Mouse (Mus musculus): Measurements from ENCODE around the gene Wwtr1.

Gene Wwtr1

DNA sequence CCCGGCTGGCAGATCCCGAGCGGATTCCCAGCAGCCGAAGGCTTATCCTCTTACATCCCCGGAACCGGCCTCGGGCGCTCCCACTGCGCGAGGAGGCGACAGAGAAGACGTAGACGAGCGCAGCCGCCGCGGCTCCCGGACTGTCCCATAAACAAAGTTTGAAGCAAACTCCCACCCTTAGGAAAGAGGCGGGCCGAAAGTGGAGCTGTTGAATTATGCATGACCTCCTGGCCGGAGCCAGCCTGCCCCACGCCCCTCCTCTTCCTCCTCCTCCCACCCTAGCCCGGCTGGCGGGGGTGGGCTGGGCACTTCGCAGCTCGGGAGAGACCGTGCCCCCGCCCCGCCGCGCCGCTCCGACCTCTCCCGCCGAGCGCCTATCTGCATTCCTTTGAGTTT, at the start of gene Wwtr1:
TSS of gene Wwtr1 (minus strand) at position 251 of the 396 bp plus-strand sequence.
- DNase-seq (ENCODE audit: low read depth, low spot score) = no peak

DNA sequence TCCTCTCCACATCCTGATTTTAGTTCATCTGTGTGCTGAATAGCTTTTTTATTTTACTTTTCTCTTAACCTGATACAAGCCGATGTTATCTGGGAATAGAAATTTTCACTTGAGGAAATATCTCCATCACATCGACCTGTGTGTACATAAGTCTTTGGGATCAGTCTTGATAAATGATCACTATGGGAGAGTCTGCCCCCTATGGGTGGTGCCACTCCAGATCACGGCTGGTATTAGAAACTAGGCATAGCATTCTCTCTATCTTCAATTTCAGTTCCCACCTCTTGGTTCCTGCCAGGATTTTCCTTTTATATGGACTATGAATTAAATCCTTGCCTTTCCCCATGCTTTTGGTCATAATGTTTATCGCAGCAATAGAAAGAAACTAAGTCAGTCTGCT, 44.0 kb upstream of the Wwtr1 start:
- peak; percentile 16 for DNase-seq (ENCODE audit: low read depth, low spot score)

DNA sequence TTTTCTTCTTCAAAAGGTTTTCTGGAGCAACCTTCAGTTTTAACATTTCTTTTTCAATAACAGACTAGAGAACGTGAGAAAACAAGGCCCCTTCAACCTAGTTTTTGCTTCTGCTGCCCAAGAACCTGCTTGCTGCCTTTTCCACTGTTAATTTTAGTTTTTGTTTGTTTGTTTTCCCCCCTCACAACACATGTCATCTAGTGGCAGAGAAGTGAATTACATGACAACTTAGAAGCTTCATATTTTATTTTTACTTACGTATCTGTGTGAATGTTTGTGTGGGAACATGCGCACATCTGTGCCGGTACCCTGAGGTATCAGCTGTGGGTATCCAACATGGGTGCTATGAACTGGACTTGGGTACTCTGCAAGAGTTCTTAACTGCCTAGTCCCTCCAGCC, 39.9 kb upstream of the Wwtr1 start:
- DNase-seq (ENCODE audit: low read depth, low spot score) = no peak

DNA sequence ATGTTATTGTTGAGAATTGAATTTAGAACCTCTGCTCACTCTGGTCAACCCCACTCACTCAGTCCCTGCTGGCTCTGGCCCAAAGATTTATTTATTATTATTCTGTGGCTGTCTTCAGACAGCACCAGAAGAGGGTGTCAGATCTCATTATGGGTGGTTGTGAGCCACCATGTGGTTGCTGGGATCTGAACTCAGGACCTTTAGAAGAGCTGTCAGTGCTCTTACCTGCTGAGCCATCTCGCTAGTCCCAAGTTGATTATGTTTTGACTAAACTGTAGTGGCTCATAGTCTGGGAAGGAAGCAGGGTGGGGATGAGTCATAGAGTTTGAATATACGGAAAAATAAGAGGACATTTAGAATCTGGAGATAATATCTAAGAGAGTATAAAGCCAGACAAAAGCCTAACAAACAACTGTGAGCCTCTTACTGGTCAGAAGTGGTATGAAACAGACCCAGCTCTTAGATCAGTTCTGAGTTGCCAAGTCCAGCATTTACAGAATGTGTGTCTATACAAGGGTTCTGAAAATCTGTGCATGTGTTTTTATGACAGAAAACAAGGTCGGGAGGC, 36.8 kb upstream of the Wwtr1 start:
- DNase-seq (ENCODE audit: low read depth, low spot score) = no peak

DNA sequence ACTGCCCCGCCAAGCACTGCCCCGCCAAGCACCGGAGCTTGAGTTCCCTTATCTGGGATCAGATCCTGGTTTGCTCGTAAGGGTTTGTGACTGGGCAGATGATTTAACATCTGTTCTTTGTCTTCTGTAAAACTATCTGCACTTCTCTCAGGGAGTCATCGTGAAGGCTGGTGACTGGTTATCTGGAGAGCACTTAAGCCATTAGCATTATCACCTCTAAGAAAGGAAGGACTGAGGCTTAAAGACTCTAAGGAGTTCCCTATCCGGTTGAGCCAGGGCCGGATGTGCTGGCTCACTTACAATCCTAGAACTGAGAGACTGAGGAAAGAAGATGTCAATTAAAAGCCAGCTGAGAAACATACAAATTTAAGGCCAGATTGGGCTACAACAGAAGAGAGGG, 36.1 kb upstream of the Wwtr1 start:
- no peak for DNase-seq (ENCODE audit: low read depth, low spot score)

DNA sequence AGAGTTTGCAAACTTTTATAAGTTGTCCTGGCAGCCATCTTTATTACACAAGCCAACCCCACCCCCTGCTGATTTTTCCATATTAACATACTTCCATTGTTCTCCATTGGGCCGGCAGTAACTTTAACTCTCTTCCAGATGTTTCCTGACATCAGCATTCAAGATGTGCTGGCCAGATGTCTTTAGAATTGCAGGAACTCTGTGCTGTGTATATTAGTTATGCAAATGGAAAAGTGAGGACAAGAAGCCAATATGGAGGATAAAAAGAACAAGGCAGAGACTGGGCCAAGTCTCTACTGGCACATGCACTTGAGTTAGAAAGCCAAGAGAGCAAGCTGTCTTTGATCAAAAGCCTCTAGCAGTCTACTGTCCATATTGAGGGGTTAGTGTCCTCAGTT, 28.9 kb upstream of the Wwtr1 start:
- no peak for DNase-seq (ENCODE audit: low read depth, low spot score)

DNA sequence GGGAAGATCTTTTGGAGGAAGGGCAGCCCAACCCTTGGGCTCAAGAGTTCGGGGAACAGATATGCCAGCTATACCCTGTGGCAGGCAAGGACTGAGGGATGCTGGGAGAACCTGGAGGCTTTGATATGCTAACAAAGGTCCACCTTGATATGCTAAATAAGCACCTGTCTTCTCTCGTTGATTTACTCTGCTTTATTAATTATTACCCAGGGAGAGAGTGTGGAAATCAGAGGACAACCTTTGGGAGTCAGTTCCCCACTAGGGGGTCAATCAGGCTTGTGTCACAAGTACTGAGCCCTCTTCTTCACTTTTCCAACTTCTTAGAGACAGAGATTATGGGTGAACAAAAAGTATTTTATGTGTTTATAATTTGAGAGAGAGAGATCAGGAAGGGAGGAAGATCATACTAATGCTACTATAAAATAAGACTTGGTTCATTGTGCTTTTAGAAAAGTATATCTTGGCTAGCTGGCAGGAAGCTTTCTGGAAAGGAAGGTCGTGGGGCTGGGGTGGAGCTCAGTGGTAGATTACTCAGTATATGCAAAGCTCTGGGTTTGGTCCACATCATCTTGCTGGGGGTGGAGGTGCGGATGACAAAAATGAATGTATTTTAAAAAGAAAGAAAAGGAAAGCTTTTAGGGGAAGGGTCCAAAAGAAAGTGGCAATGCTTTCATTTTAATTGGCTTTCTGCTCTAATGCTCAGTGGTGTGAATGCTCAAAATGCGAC, 28.3 kb upstream of the Wwtr1 start:
- no peak for DNase-seq (ENCODE audit: low read depth, low spot score)

DNA sequence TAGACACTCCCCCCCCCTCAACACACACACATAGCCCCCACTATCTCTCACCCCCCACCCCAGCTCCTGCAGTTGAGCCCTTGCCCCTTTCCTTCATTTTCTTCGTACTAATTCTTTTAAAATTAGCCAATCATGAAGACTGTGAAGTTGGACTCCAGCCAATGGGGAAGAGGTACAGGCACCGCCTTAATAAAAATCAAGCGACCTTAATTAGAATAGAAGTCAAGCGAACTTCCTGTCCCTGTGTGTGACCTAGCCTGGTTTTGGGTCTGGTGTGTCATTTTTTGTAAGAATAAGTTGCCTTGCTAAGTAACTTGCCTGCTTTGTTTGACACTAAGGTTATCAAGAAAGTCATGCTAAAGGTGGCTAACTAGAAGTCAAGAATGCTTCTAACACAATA, 26.9 kb upstream of the Wwtr1 start:
- DNase-seq (ENCODE audit: low read depth, low spot score) = no peak

DNA sequence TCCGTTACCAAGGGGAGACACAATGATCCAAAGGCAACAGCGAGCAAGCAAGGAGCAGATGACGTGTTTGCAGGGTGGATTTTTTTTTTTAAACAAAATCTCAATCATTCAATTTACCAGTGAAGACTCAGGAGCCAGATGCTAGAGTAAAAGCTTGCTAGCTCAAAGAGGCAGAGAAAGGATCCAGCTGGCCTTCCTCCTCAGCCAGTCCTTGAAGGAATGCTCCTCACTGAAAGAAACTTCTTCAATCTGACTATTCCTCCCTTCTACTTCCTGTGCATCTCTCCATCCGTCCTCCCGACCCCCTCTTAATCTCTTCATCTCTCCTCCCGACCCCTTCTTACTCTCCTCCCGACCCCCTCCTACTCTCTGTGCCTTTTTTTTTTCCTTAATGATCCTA, 20.9 kb upstream of the Wwtr1 start:
- no peak for DNase-seq (ENCODE audit: low read depth, low spot score)

DNA sequence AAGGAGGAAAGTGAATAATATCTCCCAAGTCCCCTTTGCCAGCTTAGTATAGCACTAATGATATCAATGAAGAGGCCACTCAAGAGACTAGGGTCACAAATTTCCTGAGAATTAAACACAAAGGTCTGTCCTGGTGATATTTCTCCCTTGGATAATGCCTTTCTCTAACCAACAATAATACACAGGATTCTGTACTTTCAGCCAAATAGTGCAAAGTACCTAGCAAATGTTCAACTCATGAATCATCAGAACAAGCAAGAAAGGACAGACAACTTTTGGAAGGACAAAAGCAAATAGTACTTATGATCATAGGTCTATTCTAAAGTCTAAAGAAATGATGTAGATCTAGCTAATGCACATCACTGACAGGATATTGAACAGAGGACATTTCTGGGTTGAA, 19.8 kb upstream of the Wwtr1 start:
- DNase-seq (ENCODE audit: low read depth, low spot score) = no peak

DNA sequence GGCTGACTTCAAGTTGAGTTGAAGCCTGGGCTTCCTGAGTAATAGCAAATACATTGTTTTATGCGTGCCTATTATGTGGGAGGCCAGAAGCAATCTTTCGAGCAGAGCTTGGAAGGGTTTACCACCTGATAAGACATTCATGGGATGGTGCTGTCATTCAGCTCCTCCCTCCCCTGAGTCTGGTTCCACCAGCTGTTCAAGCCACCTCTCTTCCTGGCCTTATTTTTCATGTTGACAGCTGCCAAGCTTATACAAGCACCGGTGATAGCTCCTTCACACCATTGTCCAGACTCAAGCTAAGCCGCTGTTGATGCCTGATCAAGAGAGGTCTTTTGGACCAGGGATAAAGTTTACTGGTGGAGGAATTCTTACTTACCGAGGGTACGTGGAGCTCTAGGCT, 10.3 kb upstream of the Wwtr1 start:
- DNase-seq (ENCODE audit: low read depth, low spot score) = no peak

DNA sequence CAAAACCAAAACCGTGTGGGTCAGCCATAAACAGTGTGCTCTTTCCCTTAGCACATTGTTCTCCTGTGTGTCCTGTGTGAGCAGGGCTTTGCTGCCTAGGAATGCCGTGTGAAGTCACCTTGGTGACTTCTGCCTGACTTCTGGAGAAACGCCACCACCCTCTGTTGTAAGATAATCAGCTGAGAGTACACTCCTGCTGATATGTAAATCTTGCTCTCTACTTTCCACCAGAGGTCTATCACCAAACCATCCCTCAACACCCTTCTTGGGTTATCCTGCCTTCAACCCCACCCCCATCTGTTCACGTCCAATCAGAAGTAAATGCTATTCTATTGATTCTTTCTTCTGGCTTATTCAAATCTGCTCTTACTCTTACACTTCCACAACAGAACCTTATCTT, 7.8 kb upstream of the Wwtr1 start:
- no peak for DNase-seq (ENCODE audit: low read depth, low spot score)

DNA sequence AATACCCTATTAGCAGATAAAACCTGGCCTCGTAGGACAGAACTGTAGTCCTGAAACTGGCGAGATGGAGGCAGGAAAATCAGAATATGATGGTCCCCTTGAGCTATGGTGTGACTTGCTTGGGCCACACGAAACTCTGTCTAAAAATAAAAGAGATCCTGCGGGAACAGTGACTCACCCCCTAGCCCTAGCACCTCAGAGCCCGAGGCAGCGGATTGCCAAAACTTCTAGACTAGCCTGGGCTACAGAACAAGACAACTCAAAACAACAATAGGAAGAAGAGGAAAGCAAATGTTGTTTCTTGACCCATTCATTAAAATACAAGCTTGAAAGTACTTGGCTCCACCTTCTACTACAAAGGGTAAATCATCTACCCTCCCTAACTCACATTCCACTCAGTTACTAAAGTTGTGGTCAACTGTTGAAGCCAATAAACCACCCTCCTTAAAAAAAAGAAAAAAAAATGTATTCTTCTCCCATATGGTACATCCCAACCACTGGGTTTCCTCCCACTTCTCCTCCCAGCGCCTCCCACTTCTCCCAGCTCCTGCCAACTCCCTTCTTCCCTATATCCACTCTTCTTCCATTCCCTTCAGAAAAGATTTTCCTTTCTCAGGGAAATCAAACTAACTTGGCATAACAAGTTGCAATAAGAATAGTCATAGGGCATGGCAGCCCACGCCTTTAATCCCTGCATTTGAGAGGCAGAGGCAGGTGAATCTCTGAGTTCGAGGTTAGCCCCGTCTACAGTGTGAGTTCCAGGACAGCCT, 4.9 kb upstream of the Wwtr1 start:
- DNase-seq (ENCODE audit: low read depth, low spot score) = no peak

DNA sequence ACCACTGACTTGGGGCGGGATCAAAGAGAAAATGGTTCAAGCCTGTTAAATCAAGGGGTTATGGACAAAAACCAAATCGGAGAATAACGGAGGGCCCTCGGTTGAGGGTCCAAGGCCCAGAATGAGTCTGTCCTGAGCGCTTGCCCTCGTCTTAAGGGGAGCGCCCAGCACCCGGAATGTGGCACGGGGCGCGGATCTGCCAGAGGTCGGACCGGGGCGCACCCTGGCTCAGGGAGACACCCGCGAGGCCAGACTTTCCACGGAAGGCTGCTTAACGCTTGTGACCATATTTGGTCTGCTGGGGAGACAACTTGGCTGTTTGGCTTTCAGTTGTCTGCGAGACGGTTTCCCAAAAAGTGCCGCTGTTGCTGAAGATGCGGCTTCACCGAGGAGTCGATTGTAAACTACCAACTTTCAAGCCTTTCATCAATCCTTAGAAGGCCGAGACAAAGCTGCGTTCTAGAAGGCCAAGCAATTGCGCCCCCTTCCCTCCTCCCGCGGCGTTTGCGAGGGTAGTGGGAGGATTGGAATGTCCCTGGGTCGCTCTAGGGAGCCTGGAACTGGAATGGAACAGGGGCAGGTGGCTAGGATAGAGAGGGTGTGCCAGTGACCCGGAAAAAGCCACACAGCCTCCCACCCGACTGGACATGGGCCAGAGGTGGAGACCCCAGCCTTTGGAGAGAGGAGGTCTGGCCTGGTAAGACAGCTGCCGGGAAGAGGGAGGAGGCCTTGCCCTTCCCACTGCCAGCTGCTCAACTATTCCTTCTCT, 530 bp upstream of the Wwtr1 start:
- no peak for DNase-seq (ENCODE audit: low read depth, low spot score)

DNA sequence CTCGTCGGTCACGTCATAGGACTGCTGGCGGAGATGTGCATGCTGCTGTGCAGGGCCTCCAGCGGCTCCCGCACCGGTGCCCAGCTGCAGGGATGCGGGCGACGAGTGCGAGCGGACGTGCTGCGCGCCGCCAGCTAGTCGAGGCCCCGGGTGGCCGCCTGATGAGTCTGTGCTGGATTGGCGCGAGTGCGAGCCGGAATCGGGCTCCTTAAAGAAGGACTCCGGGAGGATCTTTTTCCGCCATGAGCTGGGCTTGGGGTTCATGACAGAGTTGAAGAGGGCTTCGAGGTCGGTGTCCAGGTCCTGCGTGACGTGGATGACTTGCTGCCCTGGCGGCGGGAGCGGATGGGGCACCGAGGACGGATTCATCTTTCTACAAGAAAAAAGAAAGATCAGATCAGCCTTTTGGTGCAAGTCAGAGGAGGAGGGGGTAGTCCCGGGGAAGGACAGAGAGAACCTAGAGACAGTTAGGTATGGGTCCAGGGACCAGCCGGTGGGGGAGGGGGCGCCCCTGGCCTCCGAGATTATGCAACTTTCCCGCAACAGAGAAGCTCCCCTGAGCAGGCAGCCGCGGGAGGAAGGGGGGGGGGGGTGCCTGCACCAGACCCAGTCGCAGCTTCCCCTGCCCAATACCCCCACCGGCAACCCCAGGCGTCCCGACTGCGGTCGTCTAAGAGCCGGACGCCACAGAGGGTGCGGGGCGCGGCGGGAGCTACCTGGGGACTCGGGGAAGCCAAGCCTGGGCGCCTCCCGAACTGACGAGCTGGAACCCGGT, 638 bp downstream of the Wwtr1 start:
- no peak for DNase-seq (ENCODE audit: low read depth, low spot score)

DNA sequence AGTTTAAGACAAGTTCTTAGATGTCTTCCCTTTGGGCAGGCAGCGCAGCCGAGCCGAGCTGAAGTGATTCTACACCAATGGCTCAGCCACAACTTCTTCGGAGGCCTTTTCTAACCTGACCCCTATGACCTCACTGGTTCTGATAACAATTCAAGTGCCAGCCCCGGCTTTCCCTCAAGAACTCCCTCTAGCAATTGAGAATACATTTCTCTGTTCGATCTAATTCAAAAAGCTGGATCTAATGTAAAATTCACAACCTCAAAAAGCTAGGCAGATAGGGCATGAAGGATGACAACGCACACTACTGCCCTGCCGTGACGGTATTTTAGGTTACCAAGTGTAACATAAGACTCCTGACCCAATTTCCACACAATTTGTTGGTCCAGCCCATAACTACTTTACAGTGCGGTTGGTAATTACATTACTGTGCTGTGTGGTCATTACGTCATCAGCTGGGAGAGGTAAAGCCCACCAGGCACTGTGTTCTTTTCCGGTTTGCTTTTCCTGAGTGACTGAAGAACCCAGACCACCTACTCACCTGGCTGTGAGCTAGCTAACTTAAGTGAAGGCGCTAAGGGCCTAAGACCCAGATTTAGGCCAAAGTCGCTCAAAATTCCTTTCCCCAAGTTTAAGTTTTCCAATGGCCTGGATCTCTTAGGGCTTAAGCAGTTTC, 1.7 kb downstream of the Wwtr1 start:
- no peak for DNase-seq (ENCODE audit: low read depth, low spot score)

DNA sequence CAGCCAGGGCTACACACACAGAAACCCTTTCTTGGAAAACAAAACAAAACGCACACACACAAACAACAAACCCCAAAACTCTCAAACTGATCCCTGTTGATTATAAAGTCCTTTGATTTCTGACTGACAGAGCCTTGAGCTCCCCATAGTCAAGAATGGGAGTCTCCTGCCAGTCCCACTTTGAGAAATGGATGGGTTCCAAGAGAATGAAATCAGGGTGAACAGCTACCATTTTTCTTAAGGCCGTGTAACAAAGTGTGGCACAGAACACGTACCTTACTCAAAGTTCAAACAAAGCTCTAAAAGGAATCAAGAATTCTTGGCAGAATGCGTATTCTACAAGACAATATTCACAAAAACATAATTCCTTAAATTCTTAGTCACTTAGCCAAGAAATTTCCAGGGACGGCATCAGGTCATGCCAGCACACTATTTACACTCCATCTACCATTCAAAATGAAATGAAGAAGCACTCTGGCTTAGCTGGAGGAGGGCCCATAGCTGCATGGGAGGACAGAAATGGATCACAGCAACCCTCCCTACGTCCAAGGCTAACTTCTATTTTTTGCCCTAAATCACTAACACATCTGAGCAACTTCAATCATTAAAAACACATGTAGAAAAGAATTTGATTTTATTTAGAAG, 3.3 kb downstream of the Wwtr1 start:
- DNase-seq (ENCODE audit: low read depth, low spot score) = no peak

DNA sequence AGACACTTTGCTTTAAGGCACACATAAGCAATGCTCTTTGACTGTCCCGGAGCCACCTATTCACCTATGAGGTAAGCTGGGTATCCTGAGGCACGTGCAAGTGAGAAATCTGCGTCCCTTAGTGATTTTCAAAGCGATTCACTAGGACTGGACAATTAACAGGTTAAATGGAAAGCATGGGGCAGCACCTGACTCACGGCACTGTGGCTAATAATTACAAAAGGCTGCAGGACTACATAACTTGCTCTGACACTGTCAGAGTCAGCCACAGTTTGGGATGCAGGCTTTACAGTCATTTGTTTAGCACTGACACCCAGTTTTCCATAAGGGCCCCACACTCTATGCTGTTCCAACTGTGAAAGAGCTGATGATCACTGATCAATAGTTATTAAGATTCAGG, 9.1 kb downstream of the Wwtr1 start:
- DNase-seq (ENCODE audit: low read depth, low spot score) = no peak

DNA sequence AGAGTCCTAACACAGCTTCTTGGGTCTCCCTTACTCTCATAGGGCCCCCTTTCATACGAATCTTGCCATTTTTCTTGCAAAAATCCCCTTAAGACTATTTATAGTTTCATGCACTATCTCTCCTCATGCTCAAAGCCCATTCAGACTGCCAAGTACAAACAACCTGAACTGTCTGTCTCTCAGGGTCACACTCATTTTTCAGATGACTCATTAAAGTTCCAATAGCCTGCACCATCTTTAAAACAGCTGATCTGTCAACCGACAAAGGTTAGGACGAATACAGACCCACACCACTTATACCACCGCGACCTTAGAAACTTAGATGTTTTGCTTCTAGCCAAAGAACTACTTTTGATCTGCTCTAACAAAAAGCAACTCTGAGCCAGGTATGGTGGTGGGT, 12.1 kb downstream of the Wwtr1 start:
- DNase-seq (ENCODE audit: low read depth, low spot score) = no peak

DNA sequence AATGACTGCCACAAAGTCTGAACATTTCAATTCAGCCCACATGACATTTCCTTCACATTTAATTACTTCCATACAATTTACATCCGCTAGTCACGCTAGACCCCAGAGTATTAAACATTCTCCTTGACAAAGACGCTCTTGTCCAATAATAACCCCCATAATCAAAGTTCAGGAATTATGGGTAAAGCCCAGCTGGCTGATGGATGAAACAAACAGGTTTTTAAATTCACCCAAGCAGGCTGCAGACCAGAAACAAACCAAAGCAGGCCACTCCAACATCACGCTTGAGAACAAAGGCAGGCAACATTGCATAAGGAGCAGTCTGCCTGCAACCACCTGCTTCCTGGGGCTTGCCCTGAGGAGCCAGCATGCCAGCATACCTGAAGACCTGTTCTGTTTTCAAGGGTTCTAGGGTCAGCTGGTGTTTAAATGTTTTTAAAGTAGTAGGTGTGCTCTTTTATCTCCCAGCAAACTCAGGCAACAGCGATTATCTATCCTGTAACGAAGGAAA, 12.7 kb downstream of the Wwtr1 start:
- DNase-seq (ENCODE audit: low read depth, low spot score) = no peak
